ENCODE assay signal across 18 mouse cellular contexts in genomic region chr15:79796256-79796655, GRCm38 (mm10). TPM values are rescaled to one million over a fixed set of nuclear protein-coding genes. Genes with fewer than 3 reads are reported as not detected.
DNase-seq lines count a peak whose midpoint lies in the region; ATAC-seq and TF ChIP-seq lines count a peak whose summit lies in the region.
"Had no signal": no experiment of that assay in that cellular context is flagged by ENCODE, and none has a peak within 500 bp of the region (broad histone marks: within the 10 kb centered on the region; RNA-seq: fewer than 3 reads in every experiment).

No protein-coding gene starts in this region.

- intact Hi-C loops in left cerebral cortex, adult 2 months (cut with DNase I), result loop anchor here (1.0 kb wide), 2 partner anchors 21 to 26 kb away; no protein-coding TSS in a partner anchor

- DNase-seq in hindbrain, postnatal 0 days (ENCODE audit: low spot score), result no peak
- DNase-seq in layer of hippocampus, adult 8-10 months (ENCODE audit: low spot score in 2 of 2), result peak; percentile 63 to 80
- peak; percentile 64 to 80 for DNase-seq in left cerebral cortex, adult 2 months (ENCODE audit: extremely low spot score in 1 of 2, low spot score in 2 of 2)
- peak; percentile 77 for DNase-seq in right cerebral cortex, postnatal 25 days
- no peak for DNase-seq in kidney, postnatal 10 days
- DNase-seq: adrenal gland, postnatal 14 days; gastrocnemius, postnatal 25 days; kidney, adult 18-20 months; kidney, postnatal 4 days; liver, postnatal 0 days; lung, postnatal 36 days had no signal

- no peak overlapping the region for H3K27ac ChIP-seq in hindbrain, postnatal 0 days
- no peak overlapping the region for H3K27ac ChIP-seq in hindbrain, embryonic 13.5 days
- peak overlapping the region; percentile 83 for H3K27ac ChIP-seq in left cerebral cortex, adult 2 months
- H3K27ac ChIP-seq: heart, embryonic 10.5 days; midbrain, embryonic 12.5 days had no signal

- H3K9me3 ChIP-seq in hindbrain, postnatal 0 days (ENCODE audit: low read length), result no peaks in the 10 kb centered on the region
- H3K9me3 ChIP-seq in hindbrain, embryonic 13.5 days, result no peaks in the 10 kb centered on the region
- H3K9me3 ChIP-seq: G1E; heart, embryonic 10.5 days; midbrain, embryonic 12.5 days had no signal

- H3K27me3 ChIP-seq in hindbrain, postnatal 0 days (ENCODE audit: insufficient read depth, low read length), result no peaks in the 10 kb centered on the region
- H3K27me3 ChIP-seq in hindbrain, embryonic 13.5 days, result peaks cover 21% of the 10 kb centered on the region

- H3K4me2 ChIP-seq in hindbrain, postnatal 0 days (ENCODE audit: low read depth, low read length), result no peak overlapping the region
- H3K4me2 ChIP-seq in hindbrain, embryonic 13.5 days, result no peak overlapping the region
- H3K4me2 ChIP-seq: midbrain, embryonic 12.5 days had no signal

- TF ChIP-seq CTCF in hindbrain, postnatal 0 days (IDR thresholded peaks at IDR 0.05; ENCODE audit: low read depth), result no peak
- no peak for TF ChIP-seq CTCF in left cerebral cortex, adult 2 months (IDR thresholded peaks at IDR 0.05)

- no peaks in the 10 kb centered on the region for H3K36me3 ChIP-seq in hindbrain, postnatal 0 days (ENCODE audit: insufficient read depth, low read length)
- peaks cover 9% of the 10 kb centered on the region; the same call in 1 of the 2 replicates for H3K36me3 ChIP-seq in hindbrain, embryonic 13.5 days
- H3K36me3 ChIP-seq: G1E; heart, embryonic 10.5 days; midbrain, embryonic 12.5 days had no signal

- H3K4me3 ChIP-seq in hindbrain, postnatal 0 days (ENCODE audit: low read length), result no peak overlapping the region
- no peak overlapping the region for H3K4me3 ChIP-seq in hindbrain, embryonic 13.5 days
- no peak overlapping the region for H3K4me3 ChIP-seq in left cerebral cortex, adult 2 months
- H3K4me3 ChIP-seq: erythroblast, embryonic 14.5 days; heart, embryonic 10.5 days; midbrain, embryonic 12.5 days had no signal

- no peak overlapping the region for H3K9ac ChIP-seq in hindbrain, postnatal 0 days (replicated peaks; ENCODE audit: low read length)
- no peak overlapping the region for H3K9ac ChIP-seq in hindbrain, embryonic 13.5 days
- H3K9ac ChIP-seq: liver, postnatal 0 days; midbrain, embryonic 12.5 days had no signal

- 65% methylated on average over 12 of the region's 12 CpGs for WGBS in hindbrain, postnatal 0 days
- whole genome bisulfite sequencing in hindbrain, embryonic 13.5 days, result 78% methylated on average over 12 of the region's 12 CpGs

- no peaks in the 10 kb centered on the region for H3K4me1 ChIP-seq in hindbrain, postnatal 0 days (ENCODE audit: insufficient read depth, low read length)
- peaks cover 12% of the 10 kb centered on the region for H3K4me1 ChIP-seq in hindbrain, embryonic 13.5 days (replicated peaks)

- ATAC-seq in hindbrain, postnatal 0 days, result peak; percentile 18; the same call in 1 of the 2 replicates
- no peak for ATAC-seq in hindbrain, embryonic 13.5 days (ENCODE audit: low FRiP score)
- ATAC-seq in activated CD4-positive, CD25-positive, alpha-beta regulatory T cell, adult 4 months, result no peak
- ATAC-seq: hindbrain, embryonic 16.5 days; liver, postnatal 0 days had no signal

RNA-seq across cellular contexts. Expression of gene Nptxr, which starts 8.3 kb away (rescaled TPM):
- total RNA-seq in hindbrain, postnatal 0 days (2014; rRNA removed), result 226 and 245 TPM in 2 replicates
- polyA plus RNA-seq in hindbrain, postnatal 0 days (2015; fragmentation: Nextera tagmentation; extraction: Ambion mirVana), result 59.9 and 68.5 TPM in 2 replicates
- polyA plus RNA-seq in hindbrain, embryonic 13.5 days (2015; fragmentation: Nextera tagmentation; extraction: Ambion mirVana), result 21.0 and 21.4 TPM in 2 replicates
- 100 to 1,000 TPM; 637 to 711 (median 646) TPM for total RNA-seq in layer of hippocampus, adult 8-10 months (2022)
- total RNA-seq in left cerebral cortex, adult 2 months (2021), result 100 to 1,000 TPM; 800 to 813 TPM
- under 1 TPM; 0.09 to 0.11 TPM for polyA plus RNA-seq in activated CD4-positive, CD25-positive, alpha-beta regulatory T cell, adult 4 months (2017; shearing (Covaris generic))
- polyA plus RNA-seq: erythroblast, embryonic 14.5 days had no signal

RNA-seq across cellular contexts. Expression of gene Dnal4, which starts 18.6 kb away (rescaled TPM):
- total RNA-seq in hindbrain, postnatal 0 days (2014; rRNA removed), result 42.7 and 50.3 TPM in 2 replicates
- polyA plus RNA-seq in hindbrain, postnatal 0 days (2015; fragmentation: Nextera tagmentation; extraction: Ambion mirVana), result 54.0 and 56.7 TPM in 2 replicates
- polyA plus RNA-seq in hindbrain, embryonic 13.5 days (2015; fragmentation: Nextera tagmentation; extraction: Ambion mirVana), result 83.5 and 84.9 TPM in 2 replicates
- total RNA-seq in layer of hippocampus, adult 8-10 months (2022), result 10 to 100 TPM; 45.6 to 58.6 (median 54.5) TPM
- total RNA-seq in left cerebral cortex, adult 2 months (2021), result 10 to 100 TPM; 53.2 to 54.1 TPM
- polyA plus RNA-seq in activated CD4-positive, CD25-positive, alpha-beta regulatory T cell, adult 4 months (2017; shearing (Covaris generic)), result 1 to 10 TPM; 5.3 to 6.9 TPM

RNA-seq across cellular contexts. Expression of gene Npcd, which starts 37.8 kb away (rescaled TPM):
- total RNA-seq in hindbrain, postnatal 0 days (2014; rRNA removed), result 5.4 and 12.6 TPM in 2 replicates
- polyA plus RNA-seq in hindbrain, postnatal 0 days (2015; fragmentation: Nextera tagmentation; extraction: Ambion mirVana), result 2.4 and 2.7 TPM in 2 replicates
- 0.34 and 0.51 TPM in 2 replicates for polyA plus RNA-seq in hindbrain, embryonic 13.5 days (2015; fragmentation: Nextera tagmentation; extraction: Ambion mirVana)
- 10 to 100 TPM in 2 of 4 experiments, 1 to 10 TPM in 2; 2.8 to 19.9 (median 12.1) TPM for total RNA-seq in layer of hippocampus, adult 8-10 months (2022)
- 10 to 100 TPM in 1 of 2 experiments, 1 to 10 TPM in 1; 9.7 to 19.7 TPM for total RNA-seq in left cerebral cortex, adult 2 months (2021)
- not detected for polyA plus RNA-seq in activated CD4-positive, CD25-positive, alpha-beta regulatory T cell, adult 4 months (2017; shearing (Covaris generic))
- total RNA-seq: G1E had no signal
- polyA plus RNA-seq: erythroblast, embryonic 14.5 days; G1E; heart, embryonic 10.5 days; liver, postnatal 0 days had no signal

RNA-seq across cellular contexts. Expression of gene Cbx6, which starts 38.2 kb away (rescaled TPM):
- total RNA-seq in hindbrain, postnatal 0 days (2014; rRNA removed), result 92.4 and 107 TPM in 2 replicates
- polyA plus RNA-seq in hindbrain, postnatal 0 days (2015; fragmentation: Nextera tagmentation; extraction: Ambion mirVana), result 51.6 and 56.6 TPM in 2 replicates
- polyA plus RNA-seq in hindbrain, embryonic 13.5 days (2015; fragmentation: Nextera tagmentation; extraction: Ambion mirVana), result 50.2 and 52.6 TPM in 2 replicates
- total RNA-seq in layer of hippocampus, adult 8-10 months (2022), result 100 to 1,000 TPM; 261 to 307 (median 292) TPM
- 100 to 1,000 TPM; 370 to 387 TPM for total RNA-seq in left cerebral cortex, adult 2 months (2021)
- polyA plus RNA-seq in activated CD4-positive, CD25-positive, alpha-beta regulatory T cell, adult 4 months (2017; shearing (Covaris generic)), result 10 to 100 TPM in 1 of 2 experiments, 1 to 10 TPM in 1; 8.4 to 15.1 TPM

RNA-seq across cellular contexts. Expression of gene Sun2, which starts 53.9 kb away (rescaled TPM):
- total RNA-seq in hindbrain, postnatal 0 days (2014; rRNA removed), result 43.6 and 45.4 TPM in 2 replicates
- polyA plus RNA-seq in hindbrain, postnatal 0 days (2015; fragmentation: Nextera tagmentation; extraction: Ambion mirVana), result 4.5 and 5.5 TPM in 2 replicates
- 9.8 and 10.2 TPM in 2 replicates for polyA plus RNA-seq in hindbrain, embryonic 13.5 days (2015; fragmentation: Nextera tagmentation; extraction: Ambion mirVana)
- 10 to 100 TPM; 29.4 to 44.7 (median 37.0) TPM for total RNA-seq in layer of hippocampus, adult 8-10 months (2022)
- 10 to 100 TPM; 43.9 to 46.5 TPM for total RNA-seq in left cerebral cortex, adult 2 months (2021)
- 10 to 100 TPM; 12.7 to 14.3 TPM for polyA plus RNA-seq in activated CD4-positive, CD25-positive, alpha-beta regulatory T cell, adult 4 months (2017; shearing (Covaris generic))

Comparison
In these comparisons a context has a peak if more than half of its experiments do, and no peak if none do; other contexts are left out.
1. DNase-seq: peak in layer of hippocampus, adult 8-10 months (2 of 2), left cerebral cortex, adult 2 months (2 of 2) and right cerebral cortex, postnatal 25 days (single experiment); none in hindbrain, postnatal 0 days (single experiment) and kidney, postnatal 10 days (single experiment).